Mouse (Mus musculus) neural tube, embryonic 14.5 days (tissue): ENCODE measurements at regions not wholly inside any gene's neighbourhood (a gene's known extent, or its start where the extent isn't known, plus 50 kb on each side); places are given as distances from the start of the nearest gene placed in this dataset.

Experiments
- ATAC-seq: fragments of 200-750 bp; cut with Nextera tagmentation; 2 replicates; pipeline ENCODE4 v1.8.0; 2017; ENCODE audit warnings: low read depth, mild to moderate bottlenecking, moderate TSS enrichment, moderate library complexity
- H3K27ac ChIP-seq: fragments of 300-500 bp; sonication (generic); 2 replicates; pipeline ENCODE4 v1.5.1; 2014; ENCODE audit warnings: low read depth, mild to moderate bottlenecking, control low read depth, low read length, moderate library complexity, mixed read lengths
- H3K27me3 ChIP-seq: fragments of 300-500 bp; sonication (generic); 2 replicates; pipeline ENCODE4 v1.6.1; 2014; ENCODE audit warnings: low read length; ENCODE audit not compliant: control insufficient read depth, insufficient read depth
- H3K36me3 ChIP-seq: fragments of 300-500 bp; sonication (generic); 2 replicates; pipeline ENCODE4 v1.6.1; 2014; ENCODE audit warnings: low read length, mixed read lengths; ENCODE audit not compliant: control insufficient read depth, insufficient read depth
- H3K4me1 ChIP-seq: fragments of 300-500 bp; sonication (generic); 2 replicates; pipeline ENCODE4 v1.6.1; 2014; ENCODE audit warnings: low read length; ENCODE audit not compliant: control insufficient read depth, insufficient read depth
- H3K4me2 ChIP-seq: fragments of 300-500 bp; sonication (generic); 2 replicates; pipeline ENCODE4 v1.6.1; 2014; ENCODE audit warnings: mild to moderate bottlenecking, low read depth, low read length, control low read depth
- H3K4me3 ChIP-seq: fragments of 300-500 bp; sonication (generic); 2 replicates; pipeline ENCODE4 v1.5.1; 2014; ENCODE audit warnings: low read depth, low read length, control low read depth, mixed read lengths
- H3K9ac ChIP-seq: fragments of 300-500 bp; sonication (generic); replicated peaks from 2 replicates; pipeline ENCODE4 v1.6.1; 2014; ENCODE audit warnings: low read depth, mild to moderate bottlenecking, control low read depth, low read length, mixed read lengths
- H3K9me3 ChIP-seq: fragments of 300-500 bp; sonication (generic); 2 replicates; pipeline ENCODE4 v1.6.1; 2016; ENCODE audit warnings: low read length; ENCODE audit not compliant: control insufficient read depth
- WGBS: fragments of 180-500 bp; shearing (Covaris S2); extraction: QIAGEN DNeasy Blood & Tissue Kit; methylation state at CpG from one replicate; pipeline ENCODE4 v1.1.7; 2014; 5-methylcytosine and 5-hydroxymethylcytosine counted together

- Histone ChIP-seq H3K36me3 (no peaks in the 10 kb centered on the region), H3K9me3 (no peaks in the 10 kb centered on the region), H3K4me1 (no peaks in the 10 kb centered on the region), H3K27ac (no peak overlapping the region), H3K4me3 (no peak overlapping the region), H3K4me2 (no peak overlapping the region), H3K27me3 (no peaks in the 10 kb centered on the region), H3K9ac (no peak overlapping the region)
- 88% methylated on average over 1 of the region's 1 CpGs for WGBS
- no peak for ATAC-seq
Observed at GRCm38 (mm10) chr13:101991729-101992128, 223.7 kb upstream of the Pik3r1 start.

- Histone ChIP-seq H3K9me3 (no peaks in the 10 kb centered on the region), H3K4me3 (no peak overlapping the region), H3K9ac (no peak overlapping the region), H3K4me2 (no peak overlapping the region), H3K36me3 (no peaks in the 10 kb centered on the region), H3K4me1 (no peaks in the 10 kb centered on the region), H3K27me3 (no peaks in the 10 kb centered on the region), H3K27ac (no peak overlapping the region)
- ATAC-seq: no peak
- 57% methylated on average over 3 of the region's 3 CpGs for WGBS
Observed at GRCm38 (mm10) chr13:101994779-101995178, 226.8 kb upstream of the Pik3r1 start.

GRCm38 (mm10) chr13:101995529-101995928, 227.5 kb upstream of the Pik3r1 start:
- H3K4me3 ChIP-seq: no peak overlapping the region
- no peaks in the 10 kb centered on the region for H3K4me1 ChIP-seq
- H3K9me3 ChIP-seq: no peaks in the 10 kb centered on the region
- no peaks in the 10 kb centered on the region for H3K27me3 ChIP-seq
- no peak overlapping the region for H3K9ac ChIP-seq
- H3K4me2 ChIP-seq: no peak overlapping the region
- no peaks in the 10 kb centered on the region for H3K36me3 ChIP-seq
- 95% methylated on average over 2 of the region's 2 CpGs for WGBS
- ATAC-seq: no peak
- H3K27ac ChIP-seq: no peak overlapping the region

- Histone ChIP-seq H3K4me2 (no peak overlapping the region), H3K27me3 (no peaks in the 10 kb centered on the region), H3K36me3 (no peaks in the 10 kb centered on the region), H3K4me1 (no peaks in the 10 kb centered on the region), H3K9me3 (no peaks in the 10 kb centered on the region), H3K9ac (no peak overlapping the region), H3K27ac (no peak overlapping the region), H3K4me3 (no peak overlapping the region)
- 79% methylated on average over 5 of the region's 5 CpGs for WGBS
- ATAC-seq: no peak
Observed at GRCm38 (mm10) chr13:101996144-101996543, 228.1 kb upstream of the Pik3r1 start.

- Histone ChIP-seq H3K27me3 (no peaks in the 10 kb centered on the region), H3K27ac (no peak overlapping the region), H3K36me3 (no peaks in the 10 kb centered on the region), H3K4me2 (no peak overlapping the region), H3K9me3 (no peaks in the 10 kb centered on the region), H3K4me1 (no peaks in the 10 kb centered on the region), H3K4me3 (no peak overlapping the region), H3K9ac (no peak overlapping the region)
- WGBS: 96% methylated on average over 2 of the region's 2 CpGs
- no peak for ATAC-seq
Observed at GRCm38 (mm10) chr13:101997415-101997814, 229.4 kb upstream of the Pik3r1 start.

GRCm38 (mm10) chr13:102006565-102006964, 238.5 kb upstream of the Pik3r1 start:
- Histone ChIP-seq H3K27me3 (no peaks in the 10 kb centered on the region), H3K9ac (no peak overlapping the region), H3K4me3 (no peak overlapping the region), H3K9me3 (no peaks in the 10 kb centered on the region), H3K4me1 (no peaks in the 10 kb centered on the region), H3K4me2 (no peak overlapping the region), H3K27ac (no peak overlapping the region), H3K36me3 (no peaks in the 10 kb centered on the region)
- ATAC-seq: no peak
- WGBS: 95% methylated on average over 5 of the region's 5 CpGs

GRCm38 (mm10) chr13:102011965-102012364, 243.9 kb upstream of the Pik3r1 start:
- Histone ChIP-seq H3K27ac (no peak overlapping the region), H3K27me3 (no peaks in the 10 kb centered on the region), H3K4me2 (no peak overlapping the region), H3K4me3 (no peak overlapping the region), H3K36me3 (no peaks in the 10 kb centered on the region), H3K9me3 (no peaks in the 10 kb centered on the region), H3K9ac (no peak overlapping the region), H3K4me1 (no peaks in the 10 kb centered on the region)
- no peak for ATAC-seq
- WGBS: 82% methylated on average over 2 of the region's 2 CpGs

GRCm38 (mm10) chr13:102014514-102014913, 246.5 kb upstream of the Pik3r1 start:
- WGBS: 93% methylated on average over 2 of the region's 2 CpGs
- Histone ChIP-seq H3K9me3 (no peaks in the 10 kb centered on the region), H3K27me3 (no peaks in the 10 kb centered on the region), H3K4me3 (no peak overlapping the region), H3K27ac (no peak overlapping the region), H3K9ac (no peak overlapping the region), H3K4me2 (no peak overlapping the region), H3K4me1 (no peaks in the 10 kb centered on the region), H3K36me3 (no peaks in the 10 kb centered on the region)
- no peak for ATAC-seq

GRCm38 (mm10) chr13:102014958-102015357, 246.9 kb upstream of the Pik3r1 start:
- Histone ChIP-seq H3K27me3 (no peaks in the 10 kb centered on the region), H3K27ac (no peak overlapping the region), H3K4me3 (no peak overlapping the region), H3K9me3 (no peaks in the 10 kb centered on the region), H3K4me1 (no peaks in the 10 kb centered on the region), H3K36me3 (no peaks in the 10 kb centered on the region), H3K4me2 (no peak overlapping the region), H3K9ac (no peak overlapping the region)
- 74% methylated on average over 3 of the region's 3 CpGs for WGBS
- ATAC-seq: no peak

GRCm38 (mm10) chr13:102016518-102016917, 248.5 kb upstream of the Pik3r1 start:
- no peaks in the 10 kb centered on the region for H3K9me3 ChIP-seq
- H3K9ac ChIP-seq: no peak overlapping the region
- H3K4me1 ChIP-seq: no peaks in the 10 kb centered on the region
- no peaks in the 10 kb centered on the region for H3K36me3 ChIP-seq
- no peaks in the 10 kb centered on the region for H3K27me3 ChIP-seq
- WGBS: 88% methylated on average over 5 of the region's 5 CpGs
- no peak overlapping the region for H3K4me2 ChIP-seq
- ATAC-seq: no peak
- no peak overlapping the region for H3K4me3 ChIP-seq
- no peak overlapping the region for H3K27ac ChIP-seq
